ENCODE assay signal across 11 mouse cellular contexts in genomic region chr8:47244202-47244601, GRCm38 (mm10).
A peak's percentile ranks its signal among the peaks of the same experiment; 100 is the strongest.
DNase-seq lines count a peak whose midpoint lies in the region; ATAC-seq lines count a peak whose summit lies in the region.
"Had no signal": no experiment of that assay in that cellular context is flagged by ENCODE, and none has a peak within 500 bp of the region (broad histone marks: within the 10 kb centered on the region; RNA-seq: fewer than 3 reads in every experiment).

No protein-coding gene starts in this region.

- ATAC-seq in frontal cortex, adult (ENCODE audit: low TSS enrichment): peak; percentile 58
- ATAC-seq in cerebellum, adult (ENCODE audit: insufficient number of reproducible peaks, low FRiP score, low TSS enrichment): no peak

- DNase-seq in frontal cortex, postnatal 25 days (ENCODE audit: low spot score in 2 of 2): no peak
- DNase-seq in testis, postnatal 10 days (ENCODE audit: low spot score): peak; percentile 46
- no peak for DNase-seq in testis, postnatal 14 days (ENCODE audit: low spot score)
- DNase-seq in left cerebral cortex, postnatal 36 days (ENCODE audit: low spot score in 2 of 2): peak; percentile 31 to 56
- DNase-seq in embryo, embryonic 10 days (ENCODE audit: low spot score): no peak
- DNase-seq in urinary bladder, adult 2 months (ENCODE audit: low spot score): no peak
- DNase-seq: adrenal gland, postnatal 14 days; heart, postnatal 14 days; lung, adult 18-20 months had no signal

- intact Hi-C loops in left cerebral cortex, postnatal 36 days (cut with DNase I): loop anchor here (2.0 kb wide), 1 partner anchor 43 kb away; no protein-coding TSS in a partner anchor

Comparison
In these comparisons a context has a peak if more than half of its experiments do, and no peak if none do; other contexts are left out.
1. DNase-seq: peak in testis, postnatal 10 days (single experiment) and left cerebral cortex, postnatal 36 days (2 of 2); none in frontal cortex, postnatal 25 days (0 of 2), testis, postnatal 14 days (single experiment), embryo, embryonic 10 days (single experiment) and urinary bladder, adult 2 months (single experiment).